Mouse (Mus musculus) frontal cortex, postnatal 36 days (tissue): ENCODE data around the gene Ccdc85a.

Source experiments
- DNase-seq, 2 experiments: peaks; one replicate each; pipeline ENCODE4 v3.0.0; 2022; ENCODE audit warnings: low spot score in 2 of 2

Ccdc85a gene

DNA sequence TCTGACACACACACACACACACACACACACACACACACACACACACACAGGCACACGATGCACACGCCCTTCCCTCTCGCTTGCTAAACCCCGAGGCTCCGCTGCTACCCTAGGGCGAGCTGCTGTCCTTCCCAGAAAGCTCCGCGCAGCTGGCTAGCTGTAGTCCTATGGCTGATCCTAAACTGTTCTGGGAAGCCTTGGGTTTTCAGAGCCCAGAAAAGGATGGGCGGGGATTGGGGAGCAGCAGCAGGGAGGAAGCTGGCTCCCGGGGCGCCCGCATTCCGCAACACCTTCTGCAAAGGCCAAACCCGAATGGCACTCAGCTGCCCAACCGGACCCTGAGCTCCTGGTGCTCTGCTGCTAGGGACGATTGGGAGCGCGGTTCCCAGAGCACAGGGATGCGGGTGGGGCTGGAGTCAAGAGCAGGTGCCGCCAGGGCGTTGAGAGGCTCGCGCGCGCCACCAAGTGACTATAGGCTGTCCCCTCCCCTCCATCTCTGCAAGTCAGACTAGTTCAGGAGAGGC is at the start of gene Ccdc85a:
Gene Ccdc85a (minus strand): TSS at position 414 of the 524 bp plus-strand sequence.
- DNase-seq, result peak; percentile 93 to 95

DNA sequence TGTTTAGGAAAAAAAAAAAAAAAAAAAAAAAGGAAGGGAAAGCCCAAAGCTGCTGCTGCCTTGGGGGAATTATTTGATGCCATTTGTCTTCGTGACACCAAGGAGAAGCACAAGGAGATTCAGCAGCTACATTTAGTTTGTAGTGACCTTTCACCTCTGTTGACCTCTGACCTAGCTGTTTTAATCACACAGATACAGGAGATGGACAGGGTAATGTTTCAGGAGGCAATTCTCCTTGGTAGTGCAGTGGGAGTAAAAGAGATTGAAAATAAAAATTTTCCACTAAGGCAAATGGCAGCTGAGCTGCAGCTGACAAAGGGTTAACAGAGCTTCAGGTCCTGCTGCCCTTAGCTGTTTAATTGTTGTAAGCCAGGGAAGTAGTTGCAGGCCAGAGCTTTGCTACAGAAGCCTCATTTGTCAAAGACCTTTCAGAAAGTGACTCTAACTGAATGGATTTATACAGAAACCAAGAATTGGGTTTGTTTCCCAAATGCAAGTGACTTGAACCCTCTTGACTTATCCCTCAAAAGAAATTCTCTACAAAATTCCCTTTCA is 49.5 kb upstream of the Ccdc85a start:
- DNase-seq, result no peak

DNA sequence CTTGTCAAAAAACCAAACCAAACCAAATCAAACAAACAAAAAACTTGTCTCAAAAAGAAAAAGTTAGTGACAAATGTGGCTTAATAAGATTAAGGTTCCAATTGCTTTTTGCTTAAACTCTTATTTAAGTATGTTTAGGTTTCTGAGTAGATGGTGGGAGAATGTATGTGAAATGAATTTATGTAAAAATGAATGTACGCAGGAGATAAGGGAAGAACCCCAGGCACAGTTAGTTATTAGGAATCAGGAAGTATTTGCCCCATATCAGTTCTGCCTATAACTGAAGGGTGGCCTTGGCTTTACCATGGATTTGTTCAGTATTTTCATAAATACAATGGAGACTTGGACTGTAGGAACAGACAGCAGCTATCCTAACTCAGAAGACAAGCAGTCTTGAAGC is 49.0 kb upstream of the Ccdc85a start:
- no peak for DNase-seq

DNA sequence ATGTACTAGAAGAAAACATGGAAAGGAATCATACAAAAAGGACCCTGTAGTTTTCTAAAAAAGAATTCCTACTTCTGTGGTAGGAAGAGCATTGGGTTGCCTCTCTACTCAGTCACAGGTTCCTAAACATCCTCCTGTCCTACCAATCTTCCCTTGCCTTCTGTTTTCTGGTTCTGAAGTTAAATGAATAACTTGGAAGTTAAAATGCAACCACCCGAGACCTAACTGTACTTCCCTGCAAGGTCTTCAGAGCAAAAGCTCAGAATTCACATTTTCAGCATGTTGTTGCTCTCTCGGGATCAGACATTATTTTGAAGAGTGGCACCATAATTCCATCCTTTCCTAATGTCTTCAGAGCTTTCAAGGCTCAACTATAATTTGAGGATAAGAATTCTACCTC is 46.6 kb upstream of the Ccdc85a start:
- DNase-seq, result no peak

DNA sequence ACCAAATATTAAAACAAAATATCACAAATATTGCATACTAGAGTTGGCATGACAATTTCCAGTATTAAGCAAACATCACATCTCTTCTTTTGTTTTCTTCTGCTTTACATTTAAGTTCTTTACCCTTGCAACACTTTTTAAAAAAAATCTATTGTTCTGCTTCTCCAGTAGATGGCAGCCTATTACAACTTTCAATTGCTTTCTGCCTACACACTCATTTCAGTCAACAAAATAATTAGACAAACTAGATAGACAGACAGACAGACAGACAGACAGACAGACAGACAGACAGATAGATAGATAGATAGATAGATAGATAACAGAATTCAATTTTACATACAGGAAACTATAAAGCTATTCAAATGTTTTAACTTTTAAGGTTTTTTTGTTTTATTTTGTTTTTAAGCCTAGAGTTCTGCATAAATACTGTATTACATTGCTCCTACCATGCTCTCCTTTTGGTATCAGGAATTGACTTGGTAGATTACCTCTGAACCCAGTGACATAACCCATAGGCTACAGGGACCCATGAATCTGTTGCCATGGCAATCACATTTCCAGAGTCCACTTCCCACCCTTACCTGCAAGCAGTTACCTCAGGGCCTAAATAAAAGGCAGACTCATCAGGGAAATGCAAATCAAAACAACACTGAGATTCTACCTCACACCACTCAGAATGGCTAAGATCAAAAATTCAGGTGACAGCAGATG is 26.8 kb upstream of the Ccdc85a start:
- no peak for DNase-seq

DNA sequence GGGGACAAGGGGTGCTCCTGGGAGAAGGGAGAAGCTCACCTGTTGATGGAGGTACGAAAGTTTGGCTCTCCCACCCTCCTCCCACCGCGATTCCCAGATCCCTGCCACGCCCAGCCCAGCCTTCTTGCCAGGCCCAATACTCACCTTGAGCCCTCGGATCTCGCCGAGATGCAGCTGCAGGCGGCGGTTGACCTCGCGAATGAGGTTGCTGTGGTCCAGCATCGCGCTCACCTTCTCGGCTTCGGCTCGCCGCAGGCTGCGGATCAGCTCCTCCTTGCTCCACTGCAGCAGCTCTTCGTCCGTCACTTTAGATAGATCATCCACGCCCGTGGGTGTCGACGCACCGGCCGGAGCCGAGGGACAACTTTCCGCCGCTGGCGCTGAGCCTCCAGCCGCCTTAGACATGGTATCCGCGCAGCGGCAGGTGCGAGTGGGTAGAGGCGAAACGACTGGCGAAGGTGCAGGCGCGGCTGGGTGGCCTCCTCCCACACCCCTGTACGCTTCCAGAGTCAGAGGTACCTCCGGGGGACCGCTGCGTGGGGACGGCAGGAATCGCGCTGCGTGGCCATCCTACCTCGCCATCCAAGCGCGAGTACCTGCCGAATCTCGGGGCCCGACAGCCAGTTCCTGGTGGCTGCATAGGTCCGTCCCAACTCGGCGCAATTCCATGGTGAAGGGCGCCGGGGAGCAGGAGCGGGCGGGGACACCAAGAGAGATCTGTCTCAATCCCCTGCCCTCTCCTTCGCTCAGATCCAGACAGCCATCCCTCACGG is 800 bp downstream of the Ccdc85a start:
- DNase-seq, result peak; percentile 49 to 53

DNA sequence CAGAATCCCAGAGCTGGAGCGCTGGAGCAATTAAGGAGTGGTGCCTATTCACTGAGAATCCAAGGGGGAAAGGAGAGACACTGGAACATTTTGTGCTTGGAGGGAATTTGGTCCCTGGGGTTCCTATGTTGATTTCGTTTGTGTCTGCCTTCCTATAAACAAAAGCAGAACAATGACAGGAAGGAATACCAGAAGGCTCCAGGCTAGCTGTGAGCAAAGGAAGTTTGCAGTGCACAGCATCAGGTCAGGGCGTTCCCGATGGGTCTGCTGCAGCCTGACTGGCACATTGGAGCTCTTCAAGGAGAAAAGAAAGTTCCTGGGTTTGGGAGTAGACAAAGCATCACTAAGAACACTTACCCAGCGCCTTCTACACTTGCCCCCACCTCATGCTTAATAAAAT is 1.9 kb downstream of the Ccdc85a start:
- peak; percentile 9 to 24 for DNase-seq

DNA sequence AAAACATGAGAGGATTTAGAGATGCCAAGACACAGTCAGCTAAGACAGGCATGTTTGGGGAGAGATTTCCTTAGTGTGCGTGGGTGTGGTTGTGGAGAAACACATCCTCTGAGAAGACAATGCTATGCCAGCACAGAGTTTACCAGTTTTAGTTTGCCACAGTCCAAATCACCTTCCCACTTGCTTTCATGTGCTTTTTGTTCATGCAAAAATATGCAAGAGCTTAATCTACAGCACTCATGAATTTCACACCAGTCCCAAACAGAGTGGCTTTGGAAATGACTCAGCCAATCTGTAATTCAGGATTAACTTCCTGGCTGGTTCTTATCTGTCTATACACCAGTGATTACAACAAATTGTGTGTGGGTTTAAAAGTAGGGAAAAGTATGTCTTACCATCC is 11.7 kb downstream of the Ccdc85a start:
- peak; percentile 45 to 62 for DNase-seq

DNA sequence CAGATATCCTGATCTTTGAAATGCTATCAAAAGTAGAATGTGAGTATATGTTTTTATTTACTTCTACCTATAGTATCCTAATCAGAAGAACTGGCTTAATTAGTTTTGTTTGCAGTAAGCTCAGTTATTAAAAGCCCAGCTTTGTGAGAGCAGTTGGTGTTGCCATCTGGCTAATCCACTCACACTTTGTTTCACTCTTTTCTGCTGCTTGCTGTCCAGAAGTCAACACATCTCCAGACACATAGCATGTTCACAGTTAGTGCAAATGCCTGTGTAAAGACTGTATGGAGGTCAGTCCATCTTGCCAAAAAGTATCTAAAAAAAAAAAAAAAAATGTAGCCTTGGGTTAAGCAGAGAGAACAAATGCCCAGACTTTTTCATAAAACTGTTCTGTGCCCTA is 27.7 kb downstream of the Ccdc85a start:
- no peak for DNase-seq

DNA sequence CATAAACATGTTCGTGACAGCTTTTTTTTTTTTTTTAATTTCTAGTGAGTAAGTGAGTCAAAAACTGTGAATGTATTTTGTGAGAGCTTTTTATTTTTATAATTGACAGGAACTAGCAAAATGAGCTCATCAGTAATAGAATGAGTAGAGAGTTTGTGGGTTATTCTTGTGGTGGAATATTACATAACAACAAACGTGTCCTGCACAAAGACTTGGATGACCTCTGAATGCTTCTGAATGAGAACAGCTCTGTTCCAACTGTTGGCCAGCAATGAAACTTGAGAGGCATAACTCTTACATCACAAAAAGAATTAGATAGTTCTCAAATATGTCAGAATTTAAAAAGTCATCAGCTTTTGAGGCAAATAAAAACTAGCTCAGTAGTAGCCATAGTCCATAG is 40.7 kb downstream of the Ccdc85a start:
- DNase-seq, result no peak

DNA sequence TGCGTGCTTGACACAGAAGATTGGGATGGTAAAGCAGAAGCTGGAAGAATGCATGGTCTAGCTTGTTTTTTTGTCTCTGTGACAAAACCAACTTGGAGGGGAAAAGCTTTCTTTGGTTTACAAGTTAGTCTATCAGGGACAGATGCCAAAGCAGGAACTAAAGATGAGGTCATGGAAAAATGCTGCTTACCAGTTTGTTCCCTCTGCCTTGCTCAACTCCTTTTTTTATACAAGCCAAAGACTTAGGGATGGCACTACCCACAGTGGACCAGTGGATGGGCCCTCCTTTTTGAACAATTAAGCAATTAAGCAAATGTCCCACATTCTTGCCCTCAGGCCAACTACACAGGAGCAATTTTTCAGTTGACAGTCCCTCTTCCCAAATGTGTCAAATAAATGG is 42.8 kb downstream of the Ccdc85a start:
- no peak for DNase-seq

DNA sequence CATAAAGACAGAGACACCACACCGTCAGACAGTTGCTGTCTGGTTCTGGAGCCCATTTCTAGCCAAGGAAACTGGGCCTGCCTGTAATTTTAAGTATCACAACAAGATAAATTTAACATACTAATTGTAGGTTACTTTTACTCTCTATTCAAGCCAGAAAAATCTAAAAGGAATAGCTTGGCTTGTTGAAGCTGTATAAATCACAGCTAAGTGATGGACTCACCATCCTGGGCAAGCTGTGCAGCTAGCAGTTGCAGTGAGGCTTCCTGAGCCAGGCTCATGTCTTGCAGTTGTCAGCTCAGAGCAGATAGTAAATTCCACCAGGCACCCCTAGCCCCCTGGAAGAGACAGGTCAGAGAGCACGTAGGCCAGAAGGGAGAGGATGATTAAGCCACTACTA is 50.8 kb downstream of the Ccdc85a start:
- DNase-seq, result peak in 1 of 2 experiments; percentile 19

DNA sequence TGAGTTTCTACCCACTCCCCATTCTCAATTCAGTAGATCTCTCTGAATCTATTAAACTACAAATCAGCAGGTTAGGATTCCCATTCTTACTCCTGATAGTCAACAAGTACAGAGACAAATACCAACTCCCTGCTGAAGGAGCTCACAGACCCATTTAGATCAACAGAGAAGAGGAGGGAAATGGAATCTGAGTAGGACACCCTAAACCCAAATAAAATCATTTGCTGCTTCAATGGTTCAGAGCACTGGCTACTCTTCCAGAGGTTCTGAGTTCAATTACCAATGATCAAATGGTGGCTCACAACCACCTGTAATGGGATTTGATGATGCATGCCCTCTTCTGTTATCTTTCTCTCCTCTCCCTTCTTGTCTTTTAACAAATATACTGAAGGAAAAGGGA is 82.9 kb downstream of the Ccdc85a start:
- DNase-seq, result no peak

DNA sequence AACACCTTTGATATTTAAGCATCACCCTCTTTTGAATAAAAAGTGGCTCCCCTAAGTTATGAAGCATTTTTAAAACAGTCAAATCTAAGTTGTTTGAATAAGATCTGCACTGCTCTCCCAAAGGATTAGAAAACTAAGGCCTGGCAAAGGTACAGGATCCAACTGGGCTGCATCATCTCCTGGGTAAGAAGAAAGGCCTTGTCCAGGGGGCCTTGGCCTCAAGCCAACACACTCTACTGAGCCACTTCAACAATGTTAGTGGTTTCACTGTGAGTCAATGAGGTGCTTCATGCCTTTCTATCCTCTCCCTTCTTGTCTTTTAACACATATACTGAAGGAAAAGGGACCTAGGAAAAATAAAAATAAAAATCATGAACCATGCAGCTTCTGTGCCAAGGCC is 87.1 kb downstream of the Ccdc85a start:
- no peak for DNase-seq

DNA sequence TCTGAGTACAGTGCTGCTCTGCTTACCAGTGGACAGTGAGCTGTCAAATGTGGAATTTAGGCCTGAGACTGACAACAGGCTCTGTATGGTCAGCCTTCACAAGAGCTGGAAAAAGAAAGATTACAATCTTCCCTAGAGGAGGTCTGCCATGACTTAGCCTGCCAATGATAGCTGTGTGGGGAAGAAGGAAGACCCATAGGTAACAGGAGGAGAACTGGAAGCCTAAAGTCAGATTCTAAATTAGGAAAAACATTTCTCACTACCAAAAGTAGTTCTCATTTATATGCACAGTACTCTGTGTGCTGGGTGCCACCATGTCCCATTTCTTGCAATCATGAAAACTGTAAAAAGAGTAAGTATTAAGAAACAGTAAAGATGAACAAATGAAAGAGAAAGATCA is 90.8 kb downstream of the Ccdc85a start:
- DNase-seq, result peak; percentile 15 to 29

DNA sequence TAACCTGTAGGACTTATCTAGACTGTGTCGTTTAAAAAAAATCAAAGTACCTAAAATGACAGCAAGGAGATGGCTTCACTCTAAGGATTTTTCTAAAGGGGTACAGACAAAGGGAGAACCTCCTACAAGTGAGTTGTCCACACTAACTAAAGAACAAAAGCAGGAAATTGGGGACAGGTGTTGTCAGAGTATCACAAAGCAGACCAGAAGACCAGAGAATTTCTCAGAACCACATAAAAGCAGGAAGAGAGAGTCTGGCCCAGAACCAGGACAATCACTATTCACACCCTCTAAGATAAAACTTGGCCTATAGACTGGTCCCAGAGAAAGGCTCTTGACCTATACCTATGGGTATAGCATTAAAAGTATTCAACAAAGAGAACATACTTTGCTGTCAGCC is 92.8 kb downstream of the Ccdc85a start:
- no peak for DNase-seq

DNA sequence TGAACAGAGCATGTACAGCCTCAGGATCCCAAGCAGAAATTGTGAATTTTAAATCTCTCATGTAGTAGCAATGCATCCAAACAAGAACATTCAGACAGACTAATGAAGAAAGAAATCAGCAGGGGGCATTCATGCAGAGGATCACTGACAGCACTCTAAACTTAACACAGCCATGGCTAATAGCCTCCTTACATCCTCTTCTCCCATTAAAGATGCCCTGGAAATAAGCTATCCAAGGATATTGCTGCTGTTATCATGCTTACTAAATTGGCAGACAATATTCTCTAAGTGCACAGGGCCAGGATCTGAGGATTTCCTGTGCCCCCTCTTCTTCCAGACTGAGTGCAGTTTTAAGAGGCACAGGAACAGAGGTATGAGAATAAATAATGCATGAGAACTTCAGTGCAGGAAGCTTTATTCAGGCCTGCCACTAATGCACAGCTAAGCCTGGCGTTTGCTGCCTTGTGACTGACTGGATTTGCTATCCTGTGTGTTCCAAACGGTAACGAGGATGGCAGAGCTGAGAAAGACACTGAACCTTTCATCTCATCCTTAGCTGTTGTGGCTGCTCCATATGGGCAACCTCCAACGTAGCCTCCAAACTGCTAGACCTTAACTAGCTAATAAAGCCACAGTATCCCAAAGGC is 99.9 kb downstream of the Ccdc85a start:
- no peak for DNase-seq

DNA sequence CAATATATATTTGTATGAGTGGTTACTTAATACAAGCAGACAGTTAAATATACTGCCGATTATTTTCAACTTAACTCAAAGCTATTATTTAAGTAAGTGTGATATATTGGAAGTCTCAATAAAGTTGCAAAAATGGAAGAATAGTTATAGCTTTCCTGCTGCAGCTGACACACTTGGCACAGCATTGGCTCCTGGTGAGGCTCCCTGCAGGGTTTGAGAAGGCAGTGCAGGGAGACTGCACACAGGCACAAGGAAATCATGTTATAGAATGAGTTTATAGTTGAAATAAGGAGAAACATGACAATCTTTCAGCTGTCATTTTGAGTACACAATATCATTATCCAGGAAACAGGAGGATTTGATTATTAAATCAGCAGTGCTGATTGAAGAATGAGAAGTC is 107.0 kb downstream of the Ccdc85a start:
- DNase-seq, result no peak

DNA sequence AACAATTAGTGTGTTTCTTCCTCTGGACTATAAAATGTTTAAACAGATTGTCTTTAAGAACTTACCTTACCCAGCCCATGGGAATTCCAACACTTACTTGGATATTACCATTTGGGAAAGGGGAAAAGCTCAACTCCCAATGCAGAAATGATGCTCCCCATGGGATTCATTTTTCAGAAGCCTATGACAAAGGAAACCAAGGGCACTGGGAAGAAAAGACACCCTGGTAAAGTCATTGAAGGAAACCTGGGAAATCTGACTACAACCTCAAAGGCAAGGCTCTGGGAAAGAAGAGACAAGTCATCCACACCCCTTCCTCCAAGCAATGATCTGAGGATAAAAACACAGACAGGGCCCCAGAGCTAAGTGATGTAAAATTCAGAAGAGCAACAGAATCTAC is 118.4 kb downstream of the Ccdc85a start:
- no peak for DNase-seq

DNA sequence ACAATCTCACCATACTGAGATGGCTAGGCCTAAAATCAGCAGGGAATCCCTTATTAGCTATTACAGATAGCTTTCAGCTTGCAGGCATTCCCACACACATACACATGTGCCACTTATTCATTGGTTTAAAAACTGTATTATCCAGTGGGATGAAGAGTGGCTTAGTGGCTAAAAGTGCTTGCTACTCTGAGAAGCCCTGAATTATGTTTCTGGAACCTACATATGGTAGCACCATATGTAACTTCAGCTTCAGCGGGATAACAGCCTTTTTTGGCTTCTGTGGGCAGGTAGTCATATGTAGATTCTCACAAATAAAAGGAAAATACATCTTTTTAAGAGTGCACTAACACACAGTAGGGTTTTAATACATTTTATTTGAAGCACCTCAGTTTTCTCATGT is 119.2 kb downstream of the Ccdc85a start:
- DNase-seq, result peak in 1 of 2 experiments; percentile 22

DNA sequence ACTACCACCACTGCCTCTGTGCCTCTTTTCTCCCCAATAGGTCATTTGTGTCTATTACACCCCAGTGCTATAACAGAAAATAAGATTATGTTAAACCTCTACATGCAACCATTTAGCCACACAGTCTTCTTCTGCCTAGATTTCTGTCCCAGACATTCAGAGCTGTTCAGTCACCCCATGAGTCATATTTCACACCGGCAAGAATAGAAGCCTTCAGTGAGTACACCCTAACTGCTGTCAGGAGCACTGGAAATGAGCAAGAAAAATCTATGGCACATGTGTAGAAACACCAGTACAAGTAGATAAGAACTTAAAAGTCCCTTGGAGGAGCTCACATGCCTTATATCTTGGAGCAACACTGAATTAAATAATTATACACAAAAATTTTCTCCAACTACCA is 125.0 kb downstream of the Ccdc85a start:
- DNase-seq, result peak in 1 of 2 experiments; percentile 19

DNA sequence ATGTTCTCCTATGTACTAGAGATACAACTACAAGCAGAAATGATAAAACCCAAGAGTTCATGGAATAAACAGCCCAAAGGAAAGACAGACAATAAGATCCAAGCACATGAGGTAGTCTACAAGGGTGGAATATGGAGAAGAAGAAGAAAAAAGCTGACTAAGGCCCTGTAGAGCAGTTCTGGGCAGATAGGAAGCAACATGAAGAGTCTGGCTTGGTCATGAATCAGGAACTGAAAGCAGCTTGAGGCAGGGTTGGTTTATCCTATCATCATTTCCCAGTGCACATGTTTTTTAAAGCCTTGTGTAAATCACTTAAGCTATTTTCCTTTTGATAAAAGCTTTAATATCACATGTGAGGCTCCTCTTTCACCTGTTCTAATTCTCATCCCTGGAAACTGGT is 144.2 kb downstream of the Ccdc85a start:
- DNase-seq, result no peak
